Mouse (Mus musculus): ENCODE results near the gene Cyp2f2. TPM values are rescaled to one million over a fixed set of nuclear protein-coding genes. Genes with fewer than 3 reads are reported as not detected.

Gene Cyp2f2
- polyA plus RNA-seq, 1 experiment from 2014 or later = 108 TPM

DNA sequence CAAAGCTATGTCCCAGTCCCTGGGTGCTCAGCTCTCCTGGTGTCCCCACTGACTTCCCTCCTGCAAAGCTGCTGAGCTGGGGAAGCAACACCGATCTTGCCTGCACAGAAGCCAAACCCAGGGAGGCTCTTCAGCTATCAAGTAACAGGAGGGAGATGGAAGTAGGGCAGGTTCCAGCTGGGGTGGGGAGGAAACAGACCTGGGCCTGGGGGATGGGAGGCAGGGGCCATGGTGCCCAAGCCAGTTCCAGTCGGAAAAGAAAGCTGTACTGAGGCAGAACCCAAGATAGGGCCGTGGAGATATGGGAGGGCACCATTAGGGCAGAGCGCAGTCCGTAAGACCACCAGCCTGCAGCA is 43.7 kb downstream of the Cyp2f2 start:
- DNase-seq (ENCODE audit: low spot score) (no peak), ATAC-seq (ENCODE audit: low FRiP score, low TSS enrichment) (no peak)
- TF ChIP-seq CTCF (IDR thresholded peaks at IDR 0.05; ENCODE audit: low read depth) = no peak
- no peak for TF ChIP-seq EP300 (optimal IDR thresholded peaks at IDR 0.05)
- Histone ChIP-seq H3K4me1 (replicated peaks; ENCODE audit: control insufficient read depth, insufficient read depth) (peaks cover 5% of the 10 kb centered on the region; the same call in 1 of the 2 replicates), H3K4me2 (replicated peaks; ENCODE audit: low read depth) (peak overlapping the region; percentile 78), H3K9me3 (ENCODE audit: control insufficient read depth, low read length) (no peaks in the 10 kb centered on the region), H3K27ac (replicated peaks) (no peak overlapping the region), H3K27me3 (ENCODE audit: control insufficient read depth, insufficient read depth, low read length) (no peaks in the 10 kb centered on the region), H3K9ac (ENCODE audit: low read length) (peak overlapping the region; percentile 50; the same call in 1 of the 2 replicates), H3K4me3 (ENCODE audit: low read depth, low read length) (no peak overlapping the region; the same call in 1 of the 2 replicates), H3K36me3 (ENCODE audit: control insufficient read depth, insufficient read depth, low read length) (peaks cover 15% of the 10 kb centered on the region)
- 55% methylated on average over 5 of the region's 5 CpGs for WGBS

DNA sequence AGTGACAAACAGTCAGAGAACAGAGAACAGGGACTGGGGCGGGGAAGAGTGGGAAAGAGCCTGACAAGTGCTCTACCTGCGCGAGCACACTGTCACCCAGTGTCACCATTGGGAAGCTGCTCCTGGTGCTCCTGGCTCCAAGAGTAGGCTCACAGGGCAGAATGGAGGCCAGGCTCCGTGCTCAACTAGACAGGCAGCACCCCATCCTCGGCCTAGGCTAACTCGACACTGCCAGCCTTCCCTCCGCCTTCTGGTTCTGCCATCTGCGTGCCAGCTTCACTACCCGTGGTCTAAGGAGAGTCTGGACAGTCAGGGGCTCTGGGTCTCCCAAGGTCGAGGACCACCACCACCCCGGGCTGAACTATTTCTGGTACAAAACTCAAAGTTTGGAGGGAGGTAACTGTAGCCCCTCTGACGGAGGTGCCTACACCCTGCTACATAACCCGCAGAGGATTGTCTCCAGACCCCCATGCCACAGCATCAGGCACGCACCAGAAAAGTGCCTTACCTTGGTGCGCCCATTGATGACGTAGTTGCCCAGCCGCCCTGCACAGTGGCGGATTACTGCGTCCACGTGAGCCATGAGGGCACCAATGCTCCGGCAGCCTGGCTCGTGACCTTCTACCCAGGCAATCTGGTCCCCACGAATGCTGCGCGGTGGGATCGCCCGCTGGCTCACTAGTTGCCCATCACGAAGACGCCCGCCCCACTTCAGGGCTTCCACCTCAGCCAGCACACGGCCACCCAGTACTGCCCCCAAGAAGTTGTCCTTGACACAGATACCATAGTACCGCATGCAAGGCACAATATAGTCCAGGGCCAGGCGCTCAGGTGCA is 44.6 kb downstream of the Cyp2f2 start:
- TF ChIP-seq EP300 (optimal IDR thresholded peaks at IDR 0.05) (no peak), CTCF (IDR thresholded peaks at IDR 0.05; ENCODE audit: low read depth) (no peak)
- no peak for ATAC-seq (ENCODE audit: low FRiP score, low TSS enrichment)
- H3K27me3 ChIP-seq (ENCODE audit: control insufficient read depth, insufficient read depth, low read length) = no peaks in the 10 kb centered on the region
- no peak overlapping the region; the same call in 1 of the 2 replicates for H3K27ac ChIP-seq (replicated peaks)
- H3K4me1 ChIP-seq (replicated peaks; ENCODE audit: control insufficient read depth, insufficient read depth) = peaks cover 5% of the 10 kb centered on the region; the same call in 1 of the 2 replicates
- 0 out of 2 replicates have a peak, but pooled peaks cover 7% of the 10 kb centered on the region for H3K36me3 ChIP-seq (ENCODE audit: control insufficient read depth, insufficient read depth, low read length)
- WGBS = 71% methylated on average over 33 of the region's 33 CpGs
- H3K4me2 ChIP-seq (replicated peaks; ENCODE audit: low read depth) = peak overlapping the region; percentile 78
- H3K4me3 ChIP-seq (ENCODE audit: low read depth, low read length) = peak overlapping the region; percentile 84
- H3K9ac ChIP-seq (ENCODE audit: low read length) = peak overlapping the region; percentile 50; the same call in 1 of the 2 replicates
- no peak for DNase-seq (ENCODE audit: low spot score)
- H3K9me3 ChIP-seq (ENCODE audit: control insufficient read depth, low read length) = no peaks in the 10 kb centered on the region

DNA sequence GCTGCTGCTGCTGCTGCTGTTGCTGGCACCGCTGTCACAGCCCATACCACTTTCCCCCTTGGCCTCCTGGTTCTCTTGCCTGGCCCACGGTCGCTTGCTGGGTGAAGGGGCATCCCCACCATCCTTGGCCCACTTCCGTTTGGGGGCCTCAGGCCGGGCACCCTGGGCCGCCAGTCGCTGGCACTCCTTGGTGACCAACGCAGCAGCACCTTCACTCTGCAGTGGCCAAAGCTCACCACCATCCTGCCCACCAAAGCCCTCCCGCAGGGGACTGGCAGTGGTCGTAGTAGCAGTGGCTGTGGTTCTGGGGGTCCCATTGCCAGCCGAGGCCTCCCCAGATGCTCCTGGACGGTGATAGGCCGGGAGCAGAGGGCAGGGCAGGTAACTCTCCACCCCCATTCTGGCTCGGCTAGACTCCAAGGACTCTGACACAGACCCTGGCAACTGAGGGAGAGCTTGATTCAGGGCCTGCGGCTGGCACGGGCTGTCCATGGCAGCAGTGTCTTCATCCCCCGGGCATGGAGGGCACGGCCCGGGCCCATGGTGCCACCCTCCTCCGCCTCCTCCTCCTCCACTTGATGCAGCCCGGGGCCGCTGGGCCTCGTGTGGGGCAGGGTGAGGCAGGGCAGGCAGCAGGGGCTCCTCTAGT is 45.4 kb downstream of the Cyp2f2 start:
- 58% methylated on average over 23 of the region's 23 CpGs for WGBS
- H3K9ac ChIP-seq (ENCODE audit: low read length) = peak overlapping the region; percentile 94
- peak overlapping the region; percentile 99 for H3K27ac ChIP-seq (replicated peaks)
- H3K36me3 ChIP-seq (ENCODE audit: control insufficient read depth, insufficient read depth, low read length) = 0 out of 2 replicates have a peak, but pooled peaks cover 5% of the 10 kb centered on the region
- no peak for TF ChIP-seq EP300 (optimal IDR thresholded peaks at IDR 0.05)
- no peak for TF ChIP-seq CTCF (IDR thresholded peaks at IDR 0.05; ENCODE audit: low read depth)
- peak overlapping the region; percentile 84 for H3K4me3 ChIP-seq (ENCODE audit: low read depth, low read length)
- no peaks in the 10 kb centered on the region for H3K27me3 ChIP-seq (ENCODE audit: control insufficient read depth, insufficient read depth, low read length)
- DNase-seq (ENCODE audit: low spot score) = no peak
- ATAC-seq (ENCODE audit: low FRiP score, low TSS enrichment) = no peak
- no peaks in the 10 kb centered on the region for H3K9me3 ChIP-seq (ENCODE audit: control insufficient read depth, low read length)
- peaks cover 5% of the 10 kb centered on the region; the same call in 1 of the 2 replicates for H3K4me1 ChIP-seq (replicated peaks; ENCODE audit: control insufficient read depth, insufficient read depth)
- peak overlapping the region; percentile 78 for H3K4me2 ChIP-seq (replicated peaks; ENCODE audit: low read depth)

DNA sequence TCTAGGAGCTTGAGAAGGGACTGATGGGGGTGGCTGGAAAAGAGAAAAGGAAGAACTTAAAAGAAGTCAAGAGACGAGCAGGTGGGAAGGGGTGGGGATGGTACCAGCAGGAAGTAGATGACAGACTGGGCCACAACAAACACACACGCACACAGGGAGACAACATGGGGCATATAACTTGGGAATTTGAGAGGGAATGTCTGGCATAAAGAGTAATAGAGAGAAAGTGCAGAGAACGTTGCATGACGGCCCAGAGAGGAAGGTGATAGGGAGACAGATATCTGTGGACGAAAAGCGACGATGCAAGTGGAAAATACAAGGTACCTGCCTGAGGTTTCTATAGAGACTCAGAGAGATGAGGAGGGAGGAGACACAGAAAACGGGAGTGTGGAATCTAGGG is 46.0 kb downstream of the Cyp2f2 start:
- Histone ChIP-seq H3K36me3 (ENCODE audit: control insufficient read depth, insufficient read depth, low read length) (0 out of 2 replicates have a peak, but pooled peaks cover 5% of the 10 kb centered on the region), H3K9ac (ENCODE audit: low read length) (peak overlapping the region; percentile 94), H3K4me2 (replicated peaks; ENCODE audit: low read depth) (peak overlapping the region; percentile 78), H3K27me3 (ENCODE audit: control insufficient read depth, insufficient read depth, low read length) (no peaks in the 10 kb centered on the region), H3K4me1 (replicated peaks; ENCODE audit: control insufficient read depth, insufficient read depth) (peaks cover 3% of the 10 kb centered on the region; the same call in 1 of the 2 replicates), H3K9me3 (ENCODE audit: control insufficient read depth, low read length) (no peaks in the 10 kb centered on the region), H3K4me3 (ENCODE audit: low read depth, low read length) (peak overlapping the region; percentile 84), H3K27ac (replicated peaks) (peak overlapping the region; percentile 99)
- ATAC-seq (ENCODE audit: low FRiP score, low TSS enrichment) = no peak
- 3% methylated on average over 8 of the region's 8 CpGs for WGBS
- no peak for DNase-seq (ENCODE audit: low spot score)
- no peak for TF ChIP-seq EP300 (optimal IDR thresholded peaks at IDR 0.05)
- TF ChIP-seq CTCF (IDR thresholded peaks at IDR 0.05; ENCODE audit: low read depth) = no peak

DNA sequence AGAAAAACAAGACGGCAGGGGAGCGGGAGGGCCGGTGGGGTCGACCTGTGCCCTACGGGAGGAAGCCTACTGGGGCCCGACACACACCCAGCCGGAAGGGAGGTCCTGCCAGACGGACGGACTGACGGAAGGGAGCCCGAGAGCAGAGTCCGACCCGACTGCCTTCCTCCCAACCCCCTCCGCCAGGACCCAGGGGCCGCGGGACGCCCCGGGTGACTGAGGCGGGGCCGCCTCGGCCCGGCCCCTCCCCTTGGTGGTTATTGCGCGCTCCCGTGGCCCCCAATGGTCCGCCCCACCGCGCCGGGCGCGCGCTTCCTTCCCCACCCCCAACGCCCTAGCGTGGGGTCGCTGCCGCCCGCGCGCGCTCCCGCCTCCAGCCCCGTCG is 46.5 kb downstream of the Cyp2f2 start:
- H3K27ac ChIP-seq (replicated peaks) = peak overlapping the region; percentile 99
- ATAC-seq (ENCODE audit: low FRiP score, low TSS enrichment) (peak; percentile 80), DNase-seq (ENCODE audit: low spot score) (peak; percentile 90)
- H3K36me3 ChIP-seq (ENCODE audit: control insufficient read depth, insufficient read depth, low read length) = 0 out of 2 replicates have a peak, but pooled peaks cover 5% of the 10 kb centered on the region
- TF ChIP-seq EP300 (optimal IDR thresholded peaks at IDR 0.05) (no peak), CTCF (IDR thresholded peaks at IDR 0.05; ENCODE audit: low read depth) (no peak)
- H3K9me3 ChIP-seq (ENCODE audit: control insufficient read depth, low read length) = no peaks in the 10 kb centered on the region
- H3K4me3 ChIP-seq (ENCODE audit: low read depth, low read length) = peak overlapping the region; percentile 84
- 0% methylated on average over 15 of the region's 43 CpGs for WGBS
- peak overlapping the region; percentile 94 for H3K9ac ChIP-seq (ENCODE audit: low read length)
- H3K4me2 ChIP-seq (replicated peaks; ENCODE audit: low read depth) = peak overlapping the region; percentile 78
- peaks cover 3% of the 10 kb centered on the region; the same call in 1 of the 2 replicates for H3K4me1 ChIP-seq (replicated peaks; ENCODE audit: control insufficient read depth, insufficient read depth)
- no peaks in the 10 kb centered on the region for H3K27me3 ChIP-seq (ENCODE audit: control insufficient read depth, insufficient read depth, low read length)
